ENCODE assay signal across 12 mouse cellular contexts in the genomic region with DNA sequence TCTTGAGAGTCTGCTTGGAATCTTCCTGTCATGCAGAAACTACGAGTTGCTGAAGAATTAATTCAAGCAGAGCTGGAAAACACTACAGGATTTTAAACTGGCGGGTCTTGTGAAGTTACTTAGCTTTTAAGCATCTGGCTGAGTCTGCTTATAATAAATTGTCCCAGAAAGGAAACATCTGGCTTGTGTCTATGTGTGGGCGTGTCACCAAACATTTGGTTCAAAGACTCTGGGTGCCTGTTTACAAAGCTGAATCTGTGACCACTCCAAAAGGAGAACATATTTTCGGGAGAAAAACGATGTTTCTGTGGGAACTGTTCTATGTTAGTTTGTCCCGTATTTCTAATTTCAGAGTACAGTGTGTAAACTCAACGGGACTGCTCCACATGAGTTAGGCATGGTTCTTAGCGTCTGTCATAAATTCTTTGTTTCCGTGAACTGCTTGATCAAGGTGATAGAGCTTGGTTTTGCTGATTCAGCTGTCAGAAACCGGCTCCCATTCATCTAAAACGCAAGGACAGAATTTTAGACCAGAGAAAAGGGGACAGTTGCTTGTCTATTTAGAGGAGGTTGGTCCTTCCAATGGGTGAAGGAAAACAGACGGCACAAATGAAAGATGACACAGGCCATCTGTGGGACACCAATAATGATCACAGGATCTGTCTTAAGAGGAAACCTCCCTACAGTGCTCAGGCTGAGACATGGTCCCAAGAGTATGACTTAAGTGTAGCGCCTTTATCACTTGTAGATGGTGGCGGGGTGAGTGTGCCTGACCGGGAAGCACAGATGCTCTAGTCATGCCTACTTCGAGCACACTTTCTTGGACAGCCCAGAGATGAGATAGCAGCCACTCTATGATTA. TPM values are rescaled to one million over a fixed set of nuclear protein-coding genes. Genes with fewer than 3 reads are reported as not detected.
DNase-seq lines count a peak whose midpoint lies in the region; ATAC-seq and TF ChIP-seq lines count a peak whose summit lies in the region.
"Had no signal": no experiment of that assay in that cellular context is flagged by ENCODE, and none has a peak within 500 bp of the region (broad histone marks: within the 10 kb centered on the region; RNA-seq: fewer than 3 reads in every experiment).

No protein-coding gene starts in this region.

- H3K4me2 ChIP-seq in intestine, embryonic 15.5 days (replicated peaks), result 0 out of 2 replicates have a peak overlapping the region, but pooled peaks have one; percentile 18
- H3K4me2 ChIP-seq in lung, embryonic 15.5 days, result peak overlapping the region; percentile 25
- no peak overlapping the region for H3K4me2 ChIP-seq in forebrain, embryonic 12.5 days

- peaks cover 8% of the 10 kb centered on the region; the same call in 1 of the 2 replicates for H3K4me1 ChIP-seq in brown adipose tissue, adult 24 weeks (ENCODE audit: control insufficient read depth, insufficient read depth, insufficient read length, low read length)
- peaks cover 10% of the 10 kb centered on the region; the same call in 1 of the 2 replicates for H3K4me1 ChIP-seq in intestine, embryonic 15.5 days (replicated peaks)
- H3K4me1 ChIP-seq in lung, embryonic 15.5 days, result peaks cover 25% of the 10 kb centered on the region
- H3K4me1 ChIP-seq in forebrain, embryonic 12.5 days, result 0 out of 2 replicates have a peak, but pooled peaks cover 10% of the 10 kb centered on the region
- H3K4me1 ChIP-seq in hindbrain, embryonic 10.5 days (replicated peaks), result peaks cover 16% of the 10 kb centered on the region

- intact Hi-C loops in gastrocnemius, adult 2 months (cut with DNase I), result no loop called here

- peak overlapping the region; percentile 4; the same call in 1 of the 2 replicates for H3K4me3 ChIP-seq in gastrocnemius, adult 2 months
- no peak overlapping the region for H3K4me3 ChIP-seq in brown adipose tissue, adult 24 weeks (ENCODE audit: insufficient read depth, low read depth, low read length)
- no peak overlapping the region for H3K4me3 ChIP-seq in intestine, embryonic 15.5 days (replicated peaks)
- H3K4me3 ChIP-seq in lung, embryonic 15.5 days, result no peak overlapping the region
- H3K4me3 ChIP-seq in forebrain, embryonic 12.5 days (replicated peaks), result no peak overlapping the region
- no peak overlapping the region for H3K4me3 ChIP-seq in hindbrain, embryonic 10.5 days

- peak; percentile 79 for ATAC-seq in intestine, embryonic 15.5 days
- ATAC-seq in lung, embryonic 15.5 days (ENCODE audit: borderline replicate concordance, extremely low read depth, low FRiP score, low TSS enrichment), result peak; percentile 93
- ATAC-seq in forebrain, embryonic 12.5 days (ENCODE audit: low FRiP score), result no peak
- ATAC-seq: liver, postnatal 0 days had no signal

- H3K9me3 ChIP-seq in intestine, embryonic 15.5 days, result no peaks in the 10 kb centered on the region
- H3K9me3 ChIP-seq in lung, embryonic 15.5 days, result no peaks in the 10 kb centered on the region
- no peaks in the 10 kb centered on the region for H3K9me3 ChIP-seq in forebrain, embryonic 12.5 days
- H3K9me3 ChIP-seq in hindbrain, embryonic 10.5 days, result no peaks in the 10 kb centered on the region

- H3K27ac ChIP-seq in gastrocnemius, adult 2 months, result peak overlapping the region; percentile 77
- H3K27ac ChIP-seq in brown adipose tissue, adult 24 weeks (replicated peaks; ENCODE audit: low read depth, low read length), result peak overlapping the region; percentile 53
- H3K27ac ChIP-seq in intestine, embryonic 15.5 days, result peak overlapping the region; percentile 79
- peak overlapping the region; percentile 94 for H3K27ac ChIP-seq in lung, embryonic 15.5 days
- no peak overlapping the region for H3K27ac ChIP-seq in forebrain, embryonic 12.5 days
- no peak overlapping the region for H3K27ac ChIP-seq in hindbrain, embryonic 10.5 days

- no peak for TF ChIP-seq CTCF in gastrocnemius, adult 2 months (IDR thresholded peaks at IDR 0.05)

- 41% methylated on average over 16 of the region's 16 CpGs for WGBS in intestine, embryonic 15.5 days
- 32% methylated on average over 16 of the region's 16 CpGs for WGBS in lung, embryonic 15.5 days
- 88% methylated on average over 16 of the region's 16 CpGs for WGBS in forebrain, embryonic 12.5 days
- WGBS in hindbrain, embryonic 10.5 days, result 88% methylated on average over 16 of the region's 16 CpGs

- no peak overlapping the region for H3K9ac ChIP-seq in intestine, embryonic 15.5 days
- H3K9ac ChIP-seq in lung, embryonic 15.5 days, result no peak overlapping the region
- no peak overlapping the region for H3K9ac ChIP-seq in forebrain, embryonic 12.5 days
- H3K9ac ChIP-seq: liver, postnatal 0 days had no signal

- DNase-seq in gastrocnemius, adult 2 months, result peak; percentile 52
- DNase-seq in gastrocnemius, adult 8-10 months (ENCODE audit: low spot score in 2 of 2), result no peak
- DNase-seq in spleen, postnatal 4 days (ENCODE audit: low spot score in 2 of 2), result no peak
- DNase-seq in hindbrain, embryonic 10.5 days (ENCODE audit: low spot score), result no peak
- DNase-seq: liver, postnatal 0 days had no signal

- H3K36me3 ChIP-seq in intestine, embryonic 15.5 days, result no peaks in the 10 kb centered on the region
- peaks cover 16% of the 10 kb centered on the region; the same call in 1 of the 2 replicates for H3K36me3 ChIP-seq in lung, embryonic 15.5 days
- no peaks in the 10 kb centered on the region for H3K36me3 ChIP-seq in forebrain, embryonic 12.5 days (replicated peaks)
- H3K36me3 ChIP-seq in hindbrain, embryonic 10.5 days, result peaks cover 13% of the 10 kb centered on the region; the same call in 1 of the 2 replicates

- no peaks in the 10 kb centered on the region for H3K27me3 ChIP-seq in intestine, embryonic 15.5 days (replicated peaks)
- no peaks in the 10 kb centered on the region for H3K27me3 ChIP-seq in lung, embryonic 15.5 days
- no peaks in the 10 kb centered on the region for H3K27me3 ChIP-seq in forebrain, embryonic 12.5 days
- no peaks in the 10 kb centered on the region for H3K27me3 ChIP-seq in hindbrain, embryonic 10.5 days (ENCODE audit: insufficient read depth, poor library complexity, severe bottlenecking)

RNA-seq across cellular contexts. Expression of a gene that starts 17.2 kb away (rescaled TPM):
- total RNA-seq in gastrocnemius, adult 2 months (2021), result 100 to 1,000 TPM in 1 of 2 experiments, 10 to 100 TPM in 1; 83.5 to 151 TPM
- total RNA-seq in gastrocnemius, adult 8-10 months (2022), result 100 to 1,000 TPM in 2 of 4 experiments, 10 to 100 TPM in 2; 70.3 to 108 (median 94.1) TPM
- polyA plus RNA-seq in brown adipose tissue, adult 24 weeks (2012; ENCODE audit: insufficient read depth, insufficient read length, missing spikeins), result 101 and 132 TPM in 2 replicates
- 185 and 198 TPM in 2 replicates for polyA plus RNA-seq in intestine, embryonic 15.5 days (2015; fragmentation: Nextera tagmentation; extraction: Ambion mirVana)
- polyA plus RNA-seq in lung, embryonic 15.5 days (2015; fragmentation: Nextera tagmentation; extraction: Ambion mirVana), result 343 and 369 TPM in 2 replicates
- polyA plus RNA-seq in forebrain, embryonic 12.5 days (2016; fragmentation: Nextera tagmentation; extraction: Ambion mirVana), result 26.5 and 27.5 TPM in 2 replicates
- polyA plus RNA-seq in hindbrain, embryonic 10.5 days (2016; fragmentation: Nextera tagmentation; extraction: Ambion mirVana), result 40.6 and 45.9 TPM in 2 replicates
- total RNA-seq: common myeloid progenitor, adult 5-6 weeks; neutrophil, adult 5-6 weeks had no signal
- polyA plus RNA-seq: C2C12 had no signal

RNA-seq across cellular contexts. Expression of a gene that starts 18.9 kb away (rescaled TPM):
- total RNA-seq in gastrocnemius, adult 2 months (2021), result not detected
- not detected for total RNA-seq in gastrocnemius, adult 8-10 months (2022)
- polyA plus RNA-seq in brown adipose tissue, adult 24 weeks (2012; ENCODE audit: insufficient read depth, insufficient read length, missing spikeins), result not detected in 2 replicates
- not detected in 2 replicates for polyA plus RNA-seq in intestine, embryonic 15.5 days (2015; fragmentation: Nextera tagmentation; extraction: Ambion mirVana)
- 0.42 TPM in 1 of 2 replicates, not detected in the other for polyA plus RNA-seq in lung, embryonic 15.5 days (2015; fragmentation: Nextera tagmentation; extraction: Ambion mirVana)
- not detected in 2 replicates for polyA plus RNA-seq in forebrain, embryonic 12.5 days (2016; fragmentation: Nextera tagmentation; extraction: Ambion mirVana)
- polyA plus RNA-seq in hindbrain, embryonic 10.5 days (2016; fragmentation: Nextera tagmentation; extraction: Ambion mirVana), result not detected in 2 replicates
- total RNA-seq: common myeloid progenitor, adult 5-6 weeks; neutrophil, adult 5-6 weeks had no signal
- polyA plus RNA-seq: C2C12; liver, postnatal 0 days had no signal

RNA-seq across cellular contexts. Expression of a gene that starts 50.2 kb away (rescaled TPM):
- total RNA-seq in gastrocnemius, adult 2 months (2021), result 10 to 100 TPM; 62.6 to 68.7 TPM
- total RNA-seq in gastrocnemius, adult 8-10 months (2022), result 10 to 100 TPM; 62.8 to 74.7 (median 69.1) TPM
- polyA plus RNA-seq in brown adipose tissue, adult 24 weeks (2012; ENCODE audit: insufficient read depth, insufficient read length, missing spikeins), result 57.0 and 62.7 TPM in 2 replicates
- 61.7 and 63.6 TPM in 2 replicates for polyA plus RNA-seq in intestine, embryonic 15.5 days (2015; fragmentation: Nextera tagmentation; extraction: Ambion mirVana)
- polyA plus RNA-seq in lung, embryonic 15.5 days (2015; fragmentation: Nextera tagmentation; extraction: Ambion mirVana), result 64.3 and 67.0 TPM in 2 replicates
- 55.8 and 58.8 TPM in 2 replicates for polyA plus RNA-seq in forebrain, embryonic 12.5 days (2016; fragmentation: Nextera tagmentation; extraction: Ambion mirVana)
- 68.9 and 75.8 TPM in 2 replicates for polyA plus RNA-seq in hindbrain, embryonic 10.5 days (2016; fragmentation: Nextera tagmentation; extraction: Ambion mirVana)

Comparison
In these comparisons a context has a peak if more than half of its experiments do, and no peak if none do; other contexts are left out.
1. H3K27ac ChIP-seq: peak in gastrocnemius, adult 2 months (single experiment), brown adipose tissue, adult 24 weeks (single experiment), intestine, embryonic 15.5 days (single experiment) and lung, embryonic 15.5 days (single experiment); none in forebrain, embryonic 12.5 days (single experiment) and hindbrain, embryonic 10.5 days (single experiment).